ENCODE assay signal across 18 mouse cellular contexts in the genomic region with DNA sequence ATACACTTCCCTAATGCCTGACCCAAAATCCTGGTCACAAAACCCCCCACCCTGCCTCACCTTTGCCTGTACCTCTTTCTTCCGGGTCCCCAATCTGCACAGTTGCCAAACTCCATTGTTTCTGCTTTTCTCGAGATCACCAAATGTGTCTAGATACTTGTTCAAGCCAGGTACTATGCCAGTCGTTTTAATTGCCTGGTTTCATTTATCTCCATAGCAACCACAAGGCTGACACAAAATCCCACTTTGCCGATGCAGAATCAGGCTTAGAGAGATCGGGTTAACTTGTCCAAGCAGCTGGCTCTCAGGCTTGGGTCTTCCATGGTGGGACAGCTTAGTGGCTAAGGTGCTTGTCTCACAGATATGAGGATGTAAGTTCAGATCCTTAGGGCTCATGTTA. TPM values are rescaled to one million over a fixed set of nuclear protein-coding genes. Genes with fewer than 3 reads are reported as not detected.
DNase-seq lines count a peak whose midpoint lies in the region; ATAC-seq lines count a peak whose summit lies in the region.
"Had no signal": no experiment of that assay in that cellular context is flagged by ENCODE, and none has a peak within 500 bp of the region (broad histone marks: within the 10 kb centered on the region; RNA-seq: fewer than 3 reads in every experiment).

No protein-coding gene starts in this region.

- peaks cover 46% of the 10 kb centered on the region for H3K4me1 ChIP-seq in forebrain, embryonic 13.5 days
- peaks cover 35% of the 10 kb centered on the region for H3K4me1 ChIP-seq in midbrain, embryonic 14.5 days (ENCODE audit: control insufficient read depth, insufficient read depth, low read length)

- DNase-seq in left cerebral cortex, postnatal 36 days (ENCODE audit: low spot score in 2 of 2) = peak; percentile 29 to 31
- DNase-seq in left cerebral cortex, postnatal 14 days (ENCODE audit: low spot score in 2 of 2) = no peak
- DNase-seq in brain, adult 2 months (ENCODE audit: low read depth, low spot score) = peak; percentile 70
- peak; percentile 65 for DNase-seq in midbrain, embryonic 14.5 days
- DNase-seq in thymus, postnatal 4 days = no peak
- DNase-seq in thymus, adult 18-20 months = no peak
- DNase-seq in layer of hippocampus, adult 11-12 months (ENCODE audit: low spot score) = no peak
- DNase-seq: cerebellum, adult 9-10 months; gastrocnemius, postnatal 14 days; kidney, adult 18-20 months; lung, postnatal 4 days; thymus, postnatal 25 days had no signal

- 11% methylated on average over 5 of the region's 5 CpGs for WGBS in forebrain, embryonic 13.5 days
- 25% methylated on average over 5 of the region's 5 CpGs for WGBS in midbrain, embryonic 14.5 days

- H3K4me3 ChIP-seq in forebrain, embryonic 13.5 days = no peak overlapping the region
- H3K4me3 ChIP-seq in midbrain, embryonic 14.5 days (replicated peaks; ENCODE audit: low read depth, low read length) = no peak overlapping the region
- H3K4me3 ChIP-seq: myocyte had no signal

- H3K9me3 ChIP-seq in forebrain, embryonic 13.5 days (replicated peaks) = no peaks in the 10 kb centered on the region
- no peaks in the 10 kb centered on the region for H3K9me3 ChIP-seq in midbrain, embryonic 14.5 days (ENCODE audit: control insufficient read depth, low read length)
- H3K9me3 ChIP-seq: heart, embryonic 10.5 days; liver, embryonic 15.5 days had no signal

- no peaks in the 10 kb centered on the region for H3K27me3 ChIP-seq in forebrain, embryonic 13.5 days
- H3K27me3 ChIP-seq in midbrain, embryonic 14.5 days (ENCODE audit: control insufficient read depth, insufficient read depth, low read length) = no peaks in the 10 kb centered on the region

- peak overlapping the region; percentile 71 for H3K4me2 ChIP-seq in forebrain, embryonic 13.5 days
- H3K4me2 ChIP-seq in midbrain, embryonic 14.5 days (ENCODE audit: low read length) = peak overlapping the region; percentile 64

- no peak for ATAC-seq in forebrain, embryonic 13.5 days
- ATAC-seq in midbrain, embryonic 14.5 days (ENCODE audit: low FRiP score, low TSS enrichment) = no peak
- ATAC-seq: CD4-positive, CD25-positive, alpha-beta regulatory T cell, adult 4 months had no signal

- H3K9ac ChIP-seq in forebrain, embryonic 13.5 days = no peak overlapping the region
- H3K9ac ChIP-seq in midbrain, embryonic 14.5 days (replicated peaks; ENCODE audit: low read length) = no peak overlapping the region

- H3K36me3 ChIP-seq in forebrain, embryonic 13.5 days (ENCODE audit: poor library complexity, severe bottlenecking) = no peaks in the 10 kb centered on the region
- no peaks in the 10 kb centered on the region for H3K36me3 ChIP-seq in midbrain, embryonic 14.5 days (ENCODE audit: control insufficient read depth, insufficient read depth, low read length)
- H3K36me3 ChIP-seq: heart, embryonic 10.5 days had no signal

- H3K27ac ChIP-seq in forebrain, embryonic 13.5 days = no peak overlapping the region; the same call in 1 of the 2 replicates
- H3K27ac ChIP-seq in midbrain, embryonic 14.5 days (replicated peaks; ENCODE audit: low read depth, low read length) = peak overlapping the region; percentile 80; the same call in 1 of the 2 replicates
- H3K27ac ChIP-seq: heart, embryonic 10.5 days had no signal

- intact Hi-C loops in left cerebral cortex, postnatal 36 days (cut with DNase I) = no loop called here
- intact Hi-C loops in left cerebral cortex, postnatal 14 days (cut with DNase I) = loop anchor here (5.0 kb wide), 1 partner anchor 37 kb away; no protein-coding TSS in a partner anchor

RNA-seq across cellular contexts. Expression of a gene that starts 4.1 kb away (rescaled TPM):
- 1 to 10 TPM; 6.7 to 7.5 TPM for total RNA-seq in left cerebral cortex, postnatal 36 days (2021)
- 10 to 100 TPM; 10.9 to 12.3 TPM for total RNA-seq in left cerebral cortex, postnatal 14 days (2021)
- polyA plus RNA-seq in forebrain, embryonic 13.5 days (2015; fragmentation: Nextera tagmentation; extraction: Ambion mirVana) = 6.3 and 6.5 TPM in 2 replicates
- polyA plus RNA-seq in midbrain, embryonic 14.5 days (2014; fragmentation: Nextera tagmentation; extraction: Ambion mirVana) = 5.0 and 6.9 TPM in 2 replicates

RNA-seq across cellular contexts. Expression of a gene that starts 16.6 kb away (rescaled TPM):
- total RNA-seq in left cerebral cortex, postnatal 36 days (2021) = 10 to 100 TPM; 46.2 to 60.6 TPM
- total RNA-seq in left cerebral cortex, postnatal 14 days (2021) = 10 to 100 TPM; 52.3 to 53.7 TPM
- polyA plus RNA-seq in forebrain, embryonic 13.5 days (2015; fragmentation: Nextera tagmentation; extraction: Ambion mirVana) = 0.12 and 0.37 TPM in 2 replicates
- 0.28 and 0.53 TPM in 2 replicates for polyA plus RNA-seq in midbrain, embryonic 14.5 days (2014; fragmentation: Nextera tagmentation; extraction: Ambion mirVana)

RNA-seq across cellular contexts. Expression of a gene that starts 57.2 kb away (rescaled TPM):
- not detected for total RNA-seq in left cerebral cortex, postnatal 36 days (2021)
- total RNA-seq in left cerebral cortex, postnatal 14 days (2021) = under 1 TPM in 1 of 2 experiments, not detected in 1; 0.17 TPM
- polyA plus RNA-seq in forebrain, embryonic 13.5 days (2015; fragmentation: Nextera tagmentation; extraction: Ambion mirVana) = not detected in 2 replicates
- 0.11 TPM in 1 of 2 replicates, not detected in the other for polyA plus RNA-seq in midbrain, embryonic 14.5 days (2014; fragmentation: Nextera tagmentation; extraction: Ambion mirVana)
- total RNA-seq: left cerebral cortex, postnatal 25 days had no signal

Comparison
In these comparisons a context has a peak if more than half of its experiments do, and no peak if none do; other contexts are left out.
1. DNase-seq: peak in left cerebral cortex, postnatal 36 days (2 of 2), brain, adult 2 months (single experiment) and midbrain, embryonic 14.5 days (single experiment); none in left cerebral cortex, postnatal 14 days (0 of 2), thymus, postnatal 4 days (single experiment), thymus, adult 18-20 months (0 of 2) and layer of hippocampus, adult 11-12 months (single experiment).